Mouse (Mus musculus): Measurements from ENCODE around the gene Serpina9.
"Not testable (repeated sequence)": the region's sequence is repeated elsewhere in the genome, so short reads cannot be mapped to it uniquely, and the experiment has no call there.

Gene Serpina9

DNA sequence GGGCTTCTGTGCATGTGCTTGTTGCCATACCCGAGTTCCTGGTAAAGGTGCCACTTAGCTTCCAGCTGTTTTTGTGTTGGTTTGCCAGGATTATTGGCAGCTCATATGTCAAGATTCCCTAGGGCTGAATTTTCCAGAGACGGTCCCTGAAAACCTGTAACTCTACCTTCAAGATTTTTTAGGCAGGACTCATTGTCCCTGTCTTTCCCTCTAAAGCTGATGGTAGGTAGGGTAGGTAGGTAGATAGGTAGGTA lies 24.1 kb downstream of the Serpina9 start:
- no peak for DNase-seq (ENCODE audit: low spot score)

GRCm38 (mm10) chr12:103988754-103989513 lies 24.6 kb downstream of the Serpina9 start:
- DNase-seq (ENCODE audit: low spot score), result no peak

- DNase-seq (ENCODE audit: low spot score), result no peak
These were observed 27.7 kb downstream of the Serpina9 start for GRCm38 (mm10) chr12:103985868-103986267.

DNA sequence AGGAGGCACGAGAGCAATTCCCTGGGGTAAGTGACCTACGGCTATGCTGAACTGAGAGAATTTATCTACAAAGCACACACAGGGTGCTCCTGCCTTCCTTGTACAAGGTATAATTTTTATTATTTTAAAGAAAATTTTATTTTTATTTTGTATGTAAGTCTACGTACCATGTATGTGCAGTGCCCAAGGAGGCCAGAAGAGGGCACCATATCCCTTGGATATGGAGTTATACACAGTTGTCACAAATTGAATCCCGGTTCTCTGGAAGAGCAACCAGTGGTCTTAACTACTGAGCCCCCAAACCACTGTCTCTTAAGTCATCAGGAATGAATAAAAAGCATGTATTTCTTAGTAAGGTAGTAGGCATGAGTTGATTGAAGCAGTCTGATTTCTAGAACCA lies 28.6 kb downstream of the Serpina9 start:
- no peak for DNase-seq (ENCODE audit: low spot score)

DNA sequence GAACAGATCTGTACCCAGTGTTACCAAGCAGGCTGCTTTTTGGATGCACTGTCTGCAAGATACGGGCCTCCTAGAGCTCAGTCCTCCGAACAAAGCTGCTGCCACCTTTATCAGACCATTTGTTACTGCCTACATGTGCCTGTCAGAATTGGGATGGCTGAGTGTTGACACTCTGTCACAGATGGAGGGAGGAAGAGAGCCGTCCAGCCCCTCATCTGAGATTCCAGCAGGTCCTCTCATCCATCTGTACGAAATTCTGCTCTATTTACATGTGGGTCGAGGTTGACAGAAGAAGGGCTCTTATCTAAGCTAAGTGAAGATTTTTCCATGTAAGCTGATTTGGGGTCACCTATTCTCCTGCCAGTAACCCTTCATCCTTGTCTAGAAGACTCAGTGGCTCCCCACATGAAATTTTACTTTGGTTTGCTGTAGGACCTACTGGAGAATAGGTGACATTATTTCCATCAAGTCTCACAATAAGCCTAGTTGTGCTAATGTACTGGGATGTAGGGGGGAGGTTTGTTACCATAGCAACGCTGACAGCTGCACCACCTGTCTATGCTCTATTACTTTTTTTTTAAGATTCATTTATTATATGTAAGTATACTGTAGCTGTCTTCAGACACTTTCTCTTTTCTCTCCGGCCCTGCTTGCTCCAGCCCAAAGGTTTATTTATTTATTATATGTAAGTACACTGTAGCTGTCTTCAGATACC lies 31.8 kb downstream of the Serpina9 start:
- DNase-seq (ENCODE audit: low spot score), result no peak

DNA sequence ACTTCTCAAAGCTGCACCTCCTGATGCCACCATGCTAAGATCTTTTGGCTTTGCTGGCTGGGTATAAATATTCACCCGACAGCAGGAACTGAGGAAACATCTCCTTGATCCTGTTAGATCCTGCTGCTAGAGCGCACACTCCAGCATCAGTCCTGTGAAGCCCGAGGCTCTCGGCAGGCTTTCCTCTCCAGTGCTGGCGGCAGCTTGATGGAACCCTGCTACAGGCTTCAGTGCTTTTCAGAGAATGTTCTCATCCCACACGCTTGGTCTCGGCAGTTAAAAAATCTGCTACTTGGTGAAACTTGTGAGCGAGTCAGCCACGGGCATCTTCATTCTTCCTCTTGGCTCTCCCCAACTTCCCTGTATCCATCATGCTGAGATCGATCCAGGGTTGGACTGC lies 35.3 kb downstream of the Serpina9 start:
- no peak for DNase-seq (ENCODE audit: low spot score)

DNA sequence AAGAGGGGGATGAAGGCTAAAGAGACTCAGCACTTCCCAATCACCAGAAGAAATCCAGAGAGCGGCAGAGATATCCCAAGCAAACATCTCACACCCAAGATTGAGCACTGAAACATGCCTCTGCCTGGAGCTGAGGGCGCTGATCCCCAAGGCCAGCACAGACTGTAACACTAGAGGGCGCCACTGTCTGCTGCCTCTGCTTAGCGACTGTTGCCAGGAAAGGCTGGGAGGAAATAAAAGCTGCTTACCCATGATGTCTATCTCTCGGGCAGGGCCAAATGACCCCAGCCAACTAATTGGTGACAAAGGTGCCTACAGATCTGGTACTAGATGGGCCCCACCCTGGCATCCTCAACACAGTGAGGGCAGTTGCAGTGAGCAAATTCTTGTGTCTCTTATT lies 35.7 kb downstream of the Serpina9 start:
- no peak for DNase-seq (ENCODE audit: low spot score)

- no peak for DNase-seq (ENCODE audit: low spot score)
These were observed 36.5 kb downstream of the Serpina9 start for GRCm38 (mm10) chr12:103977060-103977459.

DNA sequence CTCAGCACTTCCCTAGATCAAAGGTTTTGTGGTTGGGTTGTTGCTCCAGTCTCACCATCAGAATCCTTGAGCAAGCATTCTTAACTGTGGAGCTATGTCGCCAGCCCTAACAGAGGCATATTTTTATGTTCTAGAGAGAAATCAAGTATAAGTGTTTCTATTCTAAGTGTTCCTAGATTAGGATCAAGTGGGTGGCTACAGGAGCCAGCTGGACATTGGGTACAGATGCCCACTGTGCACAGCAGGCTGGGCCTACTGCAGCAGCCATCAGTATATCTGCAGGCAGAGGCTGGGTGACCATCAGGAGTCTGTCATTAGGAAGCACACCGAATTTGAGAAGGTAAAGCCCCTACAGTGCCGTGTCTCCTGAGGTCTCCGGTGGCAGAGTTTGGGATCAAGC lies 42.5 kb downstream of the Serpina9 start:
- no peak for DNase-seq (ENCODE audit: low spot score)

- no peak for DNase-seq (ENCODE audit: low spot score)
These were observed 43.9 kb downstream of the Serpina9 start for GRCm38 (mm10) chr12:103969577-103970116.

- DNase-seq (ENCODE audit: low spot score), result no peak
These were observed 46.8 kb downstream of the Serpina9 start for GRCm38 (mm10) chr12:103966761-103967160.

DNA sequence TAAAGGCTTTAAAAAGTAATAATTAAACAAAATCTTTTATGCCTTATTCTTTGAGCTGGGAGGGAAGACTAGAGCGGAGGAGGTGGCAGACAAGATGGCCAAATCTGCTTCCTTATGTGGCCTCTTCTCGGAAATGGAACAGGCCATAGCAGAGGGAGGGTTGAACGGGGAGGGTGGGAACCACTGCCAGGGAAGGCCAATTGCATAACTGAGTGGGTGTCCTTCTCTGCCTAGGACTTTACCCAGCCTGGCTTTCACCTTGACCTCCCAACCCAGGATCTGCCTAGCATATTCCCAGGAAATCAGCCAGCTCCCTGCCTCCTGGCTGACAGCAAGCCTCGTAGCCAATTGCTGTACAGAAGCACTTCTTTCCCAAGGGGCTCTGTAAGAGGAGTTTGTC lies 50.3 kb downstream of the Serpina9 start:
- no peak for DNase-seq (ENCODE audit: low spot score)

DNA sequence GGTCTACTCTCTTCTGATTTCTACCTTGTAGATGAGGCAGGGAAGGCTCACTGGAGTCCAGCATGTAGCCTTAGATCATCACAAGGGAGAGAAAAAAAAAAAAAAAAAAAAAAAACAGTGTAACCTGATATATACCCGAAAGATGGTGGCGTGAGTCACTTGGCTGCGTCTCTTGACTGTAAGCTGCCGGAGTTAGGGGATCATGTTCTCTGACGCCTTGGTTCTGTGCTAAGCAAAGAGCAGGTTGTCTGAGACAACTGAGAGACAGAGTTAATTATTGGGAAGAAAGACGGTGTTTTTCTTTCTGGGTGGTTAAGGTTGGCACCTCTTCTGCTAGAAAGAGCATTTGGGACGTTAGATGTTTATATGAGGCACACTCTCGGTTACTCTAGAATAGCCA lies 50.7 kb downstream of the Serpina9 start:
- DNase-seq (ENCODE audit: low spot score), result no peak

DNA sequence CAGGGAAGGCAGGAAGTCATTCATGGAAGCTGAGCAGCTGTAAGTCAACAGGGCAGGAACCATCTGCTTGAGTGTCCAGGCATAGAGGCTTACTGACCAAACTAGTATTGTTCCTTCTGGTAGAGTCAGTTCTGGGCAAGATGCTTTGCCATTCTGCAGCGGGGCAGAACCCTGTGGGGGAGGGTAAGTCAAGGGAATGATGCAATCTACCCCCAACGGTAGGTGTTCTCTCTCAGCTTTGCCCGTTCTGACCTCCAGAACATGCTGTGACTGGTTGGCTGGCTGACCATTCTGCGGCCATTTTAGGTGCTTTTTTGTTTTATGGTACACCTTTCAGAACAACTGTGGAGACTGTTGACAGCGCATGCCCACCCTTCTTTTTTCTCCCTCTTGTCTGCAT lies 51.2 kb downstream of the Serpina9 start:
- DNase-seq (ENCODE audit: low spot score), result no peak

GRCm38 (mm10) chr12:103961716-103962115 lies 51.8 kb downstream of the Serpina9 start:
- no peak for DNase-seq (ENCODE audit: low spot score)

- no peak for DNase-seq (ENCODE audit: low spot score)
These were observed 54.8 kb downstream of the Serpina9 start, which contains the start of gene Serpina1e for GRCm38 (mm10) chr12:103958798-103959197. Gene Serpina1e (minus strand): TSS chr12:103958975.

GRCm38 (mm10) chr12:103956555-103956954 lies 57.0 kb downstream of the Serpina9 start:
- DNase-seq (ENCODE audit: low spot score), result not testable (repeated sequence)

DNA sequence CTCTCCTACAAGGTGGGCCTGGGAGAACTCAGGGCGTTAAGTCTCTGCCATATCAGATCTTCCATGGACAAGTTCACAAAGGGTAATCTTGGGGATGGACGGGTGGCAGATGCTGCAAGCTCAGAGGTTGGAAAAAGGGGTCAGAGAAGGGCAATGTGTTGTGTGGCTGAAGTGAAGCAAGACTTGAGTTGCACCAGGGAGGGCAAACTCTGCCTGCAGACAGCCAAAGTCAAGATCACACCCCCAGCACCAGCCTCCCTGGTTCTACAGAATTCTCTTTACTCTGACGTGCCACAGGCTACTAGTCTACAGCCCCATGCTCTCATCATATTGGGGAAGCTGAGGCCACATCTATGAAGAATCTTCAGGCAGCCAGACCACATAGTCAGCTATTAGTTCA lies 60.6 kb downstream of the Serpina9 start:
- not testable (repeated sequence) for DNase-seq (ENCODE audit: low spot score)

DNA sequence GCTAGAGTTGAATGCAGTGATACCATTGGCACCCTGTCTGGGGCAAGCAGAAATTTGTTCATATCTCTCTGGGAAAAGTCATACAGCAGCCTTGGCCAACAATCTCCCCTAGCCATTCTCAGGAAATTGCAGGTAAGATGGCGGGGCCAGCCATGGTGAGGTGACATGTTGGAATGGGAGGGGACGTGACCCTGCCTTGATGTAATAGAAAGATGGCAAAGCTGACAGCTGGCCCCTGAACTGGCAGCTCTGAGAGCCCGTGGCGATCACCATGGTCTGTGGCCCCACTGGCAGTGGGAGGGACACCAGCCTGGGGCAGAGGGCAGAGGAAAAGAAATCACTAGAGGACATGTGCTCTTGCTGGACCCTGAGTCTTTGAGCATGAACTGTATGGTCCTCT lies 67.3 kb downstream of the Serpina9 start:
- no peak for DNase-seq (ENCODE audit: low spot score)

Data from c-Kit-positive CD71-positive TER-119-positive erythroid progenitor cells, embryonic 14.5 days (primary cell).